Mouse (Mus musculus): ENCODE data around the gene Men1. TPM values are rescaled to one million over a fixed set of nuclear protein-coding genes. Genes with fewer than 3 reads are reported as not detected.
"Not testable (repeated sequence)": the region's sequence is repeated elsewhere in the genome, so short reads cannot be mapped to it uniquely, and the experiment has no call there.

The Men1 gene
- polyA plus RNA-seq (2012; rRNA removed), result 75.2 and 76.5 TPM in 2 replicates

- H3K4me1 ChIP-seq (ENCODE audit: control insufficient read depth, insufficient read depth, low read length), result peaks cover 5% of the 10 kb centered on the region; the same call in 1 of the 2 replicates
- peak within 1 kb of the TSS; percentile 32; the same call in 1 of the 2 replicates for H3K27ac ChIP-seq (ENCODE audit: insufficient read depth, low read length)
- H3K4me3 ChIP-seq (ENCODE audit: insufficient read depth, low read length), result peak within 1 kb of the TSS; percentile 76
- no peak for TF ChIP-seq CTCF (IDR thresholded peaks at IDR 0.05; ENCODE audit: extremely low read depth, insufficient read depth, low read length)
- TF ChIP-seq POLR2A (IDR thresholded peaks at IDR 0.05; ENCODE audit: extremely low read depth, insufficient read depth, low read length), result peak; percentile 60; the same call in 1 of the 2 replicates
These were observed at the start of gene Men1 for GRCm38 (mm10) chr19:6334673-6335457. Gene Men1 (plus strand): TSS chr19:6334979.

- Histone ChIP-seq H3K4me1 (ENCODE audit: control insufficient read depth, insufficient read depth, low read length) (no peaks in the 10 kb centered on the region), H3K27ac (ENCODE audit: insufficient read depth, low read length) (no peak overlapping the region), H3K4me3 (ENCODE audit: insufficient read depth, low read length) (no peak overlapping the region)
- no peak for TF ChIP-seq CTCF (IDR thresholded peaks at IDR 0.05; ENCODE audit: extremely low read depth, insufficient read depth, low read length)
- no peak for TF ChIP-seq POLR2A (IDR thresholded peaks at IDR 0.05; ENCODE audit: extremely low read depth, insufficient read depth, low read length)
These were observed 49.6 kb upstream of the Men1 start for GRCm38 (mm10) chr19:6285226-6285625.

- Histone ChIP-seq H3K4me3 (ENCODE audit: insufficient read depth, low read length) (no peak overlapping the region), H3K4me1 (ENCODE audit: control insufficient read depth, insufficient read depth, low read length) (no peaks in the 10 kb centered on the region), H3K27ac (ENCODE audit: insufficient read depth, low read length) (no peak overlapping the region)
- TF ChIP-seq POLR2A (IDR thresholded peaks at IDR 0.05; ENCODE audit: extremely low read depth, insufficient read depth, low read length) (no peak), CTCF (IDR thresholded peaks at IDR 0.05; ENCODE audit: extremely low read depth, insufficient read depth, low read length) (no peak)
These were observed 48.9 kb upstream of the Men1 start for GRCm38 (mm10) chr19:6285632-6286433.

- Histone ChIP-seq H3K4me1 (ENCODE audit: control insufficient read depth, insufficient read depth, low read length) (no peaks in the 10 kb centered on the region), H3K27ac (ENCODE audit: insufficient read depth, low read length) (peak overlapping the region; percentile 25), H3K4me3 (ENCODE audit: insufficient read depth, low read length) (no peak overlapping the region)
- TF ChIP-seq POLR2A (IDR thresholded peaks at IDR 0.05; ENCODE audit: extremely low read depth, insufficient read depth, low read length), result no peak
- TF ChIP-seq CTCF (IDR thresholded peaks at IDR 0.05; ENCODE audit: extremely low read depth, insufficient read depth, low read length), result no peak
These were observed 48.1 kb upstream of the Men1 start for GRCm38 (mm10) chr19:6286434-6287401.

- Histone ChIP-seq H3K27ac (ENCODE audit: insufficient read depth, low read length) (no peak overlapping the region; the same call in 1 of the 2 replicates), H3K4me1 (ENCODE audit: control insufficient read depth, insufficient read depth, low read length) (no peaks in the 10 kb centered on the region), H3K4me3 (ENCODE audit: insufficient read depth, low read length) (no peak overlapping the region)
- TF ChIP-seq CTCF (IDR thresholded peaks at IDR 0.05; ENCODE audit: extremely low read depth, insufficient read depth, low read length) (no peak), POLR2A (IDR thresholded peaks at IDR 0.05; ENCODE audit: extremely low read depth, insufficient read depth, low read length) (no peak)
These were observed 46.4 kb upstream of the Men1 start for GRCm38 (mm10) chr19:6288236-6288894.

GRCm38 (mm10) chr19:6289696-6290238 is 45.0 kb upstream of the Men1 start:
- Histone ChIP-seq H3K27ac (ENCODE audit: insufficient read depth, low read length) (no peak overlapping the region), H3K4me1 (ENCODE audit: control insufficient read depth, insufficient read depth, low read length) (no peaks in the 10 kb centered on the region), H3K4me3 (ENCODE audit: insufficient read depth, low read length) (no peak overlapping the region)
- TF ChIP-seq POLR2A (IDR thresholded peaks at IDR 0.05; ENCODE audit: extremely low read depth, insufficient read depth, low read length) (no peak), CTCF (IDR thresholded peaks at IDR 0.05; ENCODE audit: extremely low read depth, insufficient read depth, low read length) (no peak)

GRCm38 (mm10) chr19:6290720-6291116 is 44.1 kb upstream of the Men1 start:
- H3K27ac ChIP-seq (ENCODE audit: insufficient read depth, low read length); H3K4me3 ChIP-seq (ENCODE audit: insufficient read depth, low read length); H3K4me1 ChIP-seq (ENCODE audit: control insufficient read depth, insufficient read depth, low read length): not testable (repeated sequence)

GRCm38 (mm10) chr19:6291117-6291781 is 43.5 kb upstream of the Men1 start:
- Histone ChIP-seq H3K4me3 (ENCODE audit: insufficient read depth, low read length) (no peak overlapping the region), H3K27ac (ENCODE audit: insufficient read depth, low read length) (no peak overlapping the region), H3K4me1 (ENCODE audit: control insufficient read depth, insufficient read depth, low read length) (no peaks in the 10 kb centered on the region)
- TF ChIP-seq POLR2A (IDR thresholded peaks at IDR 0.05; ENCODE audit: extremely low read depth, insufficient read depth, low read length) (no peak), CTCF (IDR thresholded peaks at IDR 0.05; ENCODE audit: extremely low read depth, insufficient read depth, low read length) (no peak)

All from cortical plate, adult 2 months (tissue).